Mouse (Mus musculus): Measurements from ENCODE around the gene Unk.

- TF ChIP-seq CTCF (IDR thresholded peaks at IDR 0.05; ENCODE audit: low read depth, low read length) (no peak), POLR2A (IDR thresholded peaks at IDR 0.05; ENCODE audit: borderline replicate concordance, low read depth, low read length) (no peak)
Measured at GRCm38 (mm10) chr11:116065345-116065744, 35.2 kb downstream of the Unk start.
